ENCODE assay signal across 29 mouse cellular contexts in the genomic region with DNA sequence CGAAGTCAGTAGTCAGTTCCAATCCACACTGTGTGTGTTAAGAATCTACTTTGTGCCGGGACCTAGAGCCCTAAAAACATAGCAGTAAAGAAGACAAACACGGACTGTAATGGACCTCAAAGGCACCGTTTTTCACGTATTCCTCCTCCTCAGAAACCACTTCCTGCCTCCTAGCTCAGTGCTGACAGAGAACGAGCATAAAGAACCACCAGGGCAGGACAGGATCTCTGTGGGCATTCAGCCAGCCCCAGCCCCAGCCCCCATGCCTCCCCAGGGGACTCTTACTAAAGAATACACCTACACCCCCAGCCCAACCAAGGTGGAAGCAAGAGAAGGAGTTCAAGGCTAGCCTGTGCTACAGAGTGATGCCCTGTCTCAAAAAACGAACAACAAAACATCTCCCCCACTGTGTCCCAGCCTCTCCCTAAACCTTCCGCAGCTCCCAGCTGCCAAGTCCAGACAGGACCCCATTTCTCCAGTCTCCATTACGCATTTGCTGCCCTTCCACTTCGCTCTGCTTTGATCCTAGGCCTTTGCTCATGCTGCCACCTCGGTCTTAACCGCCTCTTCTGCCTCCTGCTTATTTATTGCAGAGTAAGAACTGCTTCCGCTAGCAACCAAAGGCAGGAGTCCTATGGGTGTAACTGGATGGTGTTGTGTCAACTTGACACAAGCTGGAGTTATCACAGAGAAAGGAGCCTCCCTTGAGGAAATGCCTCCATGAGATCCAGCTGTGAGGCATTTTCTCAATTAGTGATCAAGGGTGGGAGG. TPM values are rescaled to one million over a fixed set of nuclear protein-coding genes. Genes with fewer than 3 reads are reported as not detected.
DNase-seq lines count a peak whose midpoint lies in the region; ATAC-seq lines count a peak whose summit lies in the region.
"Had no signal": no experiment of that assay in that cellular context is flagged by ENCODE, and none has a peak within 500 bp of the region (broad histone marks: within the 10 kb centered on the region; RNA-seq: fewer than 3 reads in every experiment).

No protein-coding gene starts in this region.

- H3K27me3 ChIP-seq in forebrain, embryonic 13.5 days = 0 out of 2 replicates have a peak, but pooled peaks cover 5% of the 10 kb centered on the region
- H3K27me3 ChIP-seq: embryonic facial prominence, embryonic 15.5 days; intestine, embryonic 15.5 days had no signal

- DNase-seq in 416B (ENCODE audit: low read depth) = peak; percentile 8
- DNase-seq in thymus, postnatal 0 days (ENCODE audit: low spot score) = peak; percentile 77
- DNase-seq in neural tube, embryonic 10.5 days (ENCODE audit: extremely low spot score, low spot score) = no peak
- no peak for DNase-seq in right cerebral cortex, postnatal 10 days (ENCODE audit: low spot score in 2 of 2)
- DNase-seq in testis, postnatal 14 days (ENCODE audit: low spot score) = no peak
- DNase-seq: adrenal gland, adult 8-10 months; cerebellum, adult 2 months; cerebellum, postnatal 14 days; gastrocnemius, postnatal 36 days; heart, adult 18-20 months; heart, postnatal 4 days; kidney, adult 2 months; kidney, postnatal 36 days; liver; lung, adult 2 months; lung, postnatal 10 days; midbrain, embryonic 14.5 days had no signal

- H3K27ac ChIP-seq in forebrain, embryonic 13.5 days = no peak overlapping the region
- H3K27ac ChIP-seq: embryonic facial prominence, embryonic 10.5 days; embryonic facial prominence, embryonic 15.5 days; hindbrain, embryonic 14.5 days; intestine, embryonic 15.5 days; liver, embryonic 14.5 days; stomach, postnatal 0 days had no signal

- no peaks in the 10 kb centered on the region for H3K36me3 ChIP-seq in forebrain, embryonic 13.5 days (ENCODE audit: poor library complexity, severe bottlenecking)
- H3K36me3 ChIP-seq: embryonic facial prominence, embryonic 10.5 days; embryonic facial prominence, embryonic 15.5 days; intestine, embryonic 15.5 days had no signal

- no peaks in the 10 kb centered on the region for H3K9me3 ChIP-seq in forebrain, embryonic 13.5 days (replicated peaks)
- H3K9me3 ChIP-seq: embryonic facial prominence, embryonic 10.5 days; embryonic facial prominence, embryonic 15.5 days; intestine, embryonic 15.5 days had no signal

- H3K4me3 ChIP-seq in forebrain, embryonic 13.5 days = no peak overlapping the region
- H3K4me3 ChIP-seq: embryonic facial prominence, embryonic 10.5 days; embryonic facial prominence, embryonic 15.5 days; intestine, embryonic 15.5 days had no signal

- no peaks in the 10 kb centered on the region for H3K4me1 ChIP-seq in forebrain, embryonic 13.5 days
- H3K4me1 ChIP-seq: embryonic facial prominence, embryonic 10.5 days; intestine, embryonic 15.5 days had no signal

- no peak overlapping the region for H3K9ac ChIP-seq in forebrain, embryonic 13.5 days
- H3K9ac ChIP-seq: embryonic facial prominence, embryonic 15.5 days; hindbrain, embryonic 14.5 days; intestine, embryonic 15.5 days; liver, embryonic 14.5 days had no signal

- 77% methylated on average over 13 of the region's 13 CpGs for WGBS in forebrain, embryonic 13.5 days

- peak; percentile 75 for ATAC-seq in CD4-positive, CD25-positive, alpha-beta regulatory T cell, adult 4 months
- 0 out of 2 replicates have a peak, but pooled peaks have one; percentile 16 for ATAC-seq in common myeloid progenitor, adult 5-6 weeks (replicated peaks; ENCODE audit: low read depth, poor library complexity, severe bottlenecking)
- ATAC-seq in forebrain, embryonic 13.5 days = no peak
- ATAC-seq: forebrain, embryonic 14.5 days; intestine, embryonic 15.5 days had no signal

- H3K4me2 ChIP-seq in forebrain, embryonic 13.5 days = no peak overlapping the region
- H3K4me2 ChIP-seq: embryonic facial prominence, embryonic 15.5 days; heart, embryonic 11.5 days; hindbrain, embryonic 14.5 days; intestine, embryonic 15.5 days had no signal

RNA-seq across cellular contexts. Expression of a gene that starts 9.0 kb away (rescaled TPM):
- 100 to 1,000 TPM; 107 to 154 TPM for polyA plus RNA-seq in CD4-positive, CD25-positive, alpha-beta regulatory T cell, adult 4 months (2017; shearing (Covaris generic))
- 0.78 and 4.3 TPM in 2 replicates for total RNA-seq in common myeloid progenitor, adult 5-6 weeks (2017)
- 415 and 436 TPM in 2 replicates for polyA plus RNA-seq in thymus, postnatal 0 days (2015; fragmentation: Nextera tagmentation; extraction: Ambion mirVana)
- polyA plus RNA-seq in forebrain, embryonic 13.5 days (2015; fragmentation: Nextera tagmentation; extraction: Ambion mirVana) = 0.31 and 0.98 TPM in 2 replicates
- polyA plus RNA-seq: neural tube, embryonic 11.5 days had no signal

RNA-seq across cellular contexts. Expression of a gene that starts 32.7 kb away (rescaled TPM):
- polyA plus RNA-seq in CD4-positive, CD25-positive, alpha-beta regulatory T cell, adult 4 months (2017; shearing (Covaris generic)) = 1 to 10 TPM; 3.7 to 5.2 TPM
- total RNA-seq in common myeloid progenitor, adult 5-6 weeks (2017) = 3.8 and 5.0 TPM in 2 replicates
- polyA plus RNA-seq in thymus, postnatal 0 days (2015; fragmentation: Nextera tagmentation; extraction: Ambion mirVana) = 7.4 and 13.1 TPM in 2 replicates
- polyA plus RNA-seq in forebrain, embryonic 13.5 days (2015; fragmentation: Nextera tagmentation; extraction: Ambion mirVana) = 7.1 and 8.6 TPM in 2 replicates

Comparison
In these comparisons a context has a peak if more than half of its experiments do, and no peak if none do; other contexts are left out.
1. DNase-seq: peak in 416B (single experiment) and thymus, postnatal 0 days (single experiment); none in neural tube, embryonic 10.5 days (single experiment), right cerebral cortex, postnatal 10 days (0 of 2) and testis, postnatal 14 days (single experiment).
2. RNA of a gene that starts 9.0 kb away (polyA plus RNA-seq): 415 to 436 TPM in thymus, postnatal 0 days and 107 to 154 TPM in CD4-positive, CD25-positive, alpha-beta regulatory T cell, adult 4 months; 0.31 to 0.98 TPM in forebrain, embryonic 13.5 days; every median in the first group is over 10 times any median in the second.